Mouse (Mus musculus) right cerebral cortex, postnatal 10 days (tissue): ENCODE measurements around the gene Prkce.
A peak's percentile ranks its signal among the peaks of the same experiment; 100 is the strongest.

ENCODE experiments used
- DNase-seq, 2 experiments: peaks; one replicate each; pipeline ENCODE4 v3.0.0; 2021; ENCODE audit warnings: low spot score in 2 of 2

The Prkce gene

DNA sequence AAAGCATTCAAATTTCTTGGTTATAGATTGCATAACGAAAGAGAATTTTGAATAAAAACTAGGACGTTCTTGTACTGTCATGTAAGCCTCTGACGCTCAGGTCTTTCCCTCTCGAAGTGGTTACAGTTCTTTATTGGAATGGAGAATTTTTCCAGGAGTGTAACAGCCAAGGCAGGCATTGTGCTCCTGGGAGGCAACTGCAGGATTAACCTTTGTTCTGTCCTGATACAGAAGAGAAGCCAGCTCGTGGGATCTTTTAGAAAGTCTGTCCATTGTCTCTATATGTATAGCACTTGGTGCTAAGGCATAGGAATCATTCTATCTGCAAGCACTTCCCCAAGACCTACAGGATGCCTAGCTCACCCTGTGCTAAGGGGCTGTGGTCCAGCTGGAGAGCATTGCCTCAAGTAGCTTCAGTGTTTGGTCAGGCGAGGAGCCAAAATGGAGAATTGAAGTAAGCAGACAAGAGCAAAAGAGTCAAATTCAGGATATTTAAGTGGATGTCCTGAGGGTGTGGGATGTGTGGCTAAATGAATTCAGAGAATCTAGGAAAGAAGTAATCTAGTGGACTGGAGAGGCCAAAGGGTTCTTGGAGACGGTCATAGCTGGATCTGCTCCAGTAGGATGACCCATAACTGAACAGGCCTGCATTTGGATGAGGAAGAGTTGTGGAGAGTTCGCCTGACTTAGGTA, 240.5 kb downstream of the Prkce start:
- no peak for DNase-seq

- DNase-seq = no peak
These were observed 241.0 kb downstream of the Prkce start for GRCm38 (mm10) chr17:86408614-86409006.

GRCm38 (mm10) chr17:86409485-86409884, 241.9 kb downstream of the Prkce start:
- no peak for DNase-seq

- DNase-seq = no peak
These were observed 242.9 kb downstream of the Prkce start for GRCm38 (mm10) chr17:86410496-86410895.

- no peak for DNase-seq
These were observed 244.6 kb downstream of the Prkce start for GRCm38 (mm10) chr17:86412141-86412540.

DNA sequence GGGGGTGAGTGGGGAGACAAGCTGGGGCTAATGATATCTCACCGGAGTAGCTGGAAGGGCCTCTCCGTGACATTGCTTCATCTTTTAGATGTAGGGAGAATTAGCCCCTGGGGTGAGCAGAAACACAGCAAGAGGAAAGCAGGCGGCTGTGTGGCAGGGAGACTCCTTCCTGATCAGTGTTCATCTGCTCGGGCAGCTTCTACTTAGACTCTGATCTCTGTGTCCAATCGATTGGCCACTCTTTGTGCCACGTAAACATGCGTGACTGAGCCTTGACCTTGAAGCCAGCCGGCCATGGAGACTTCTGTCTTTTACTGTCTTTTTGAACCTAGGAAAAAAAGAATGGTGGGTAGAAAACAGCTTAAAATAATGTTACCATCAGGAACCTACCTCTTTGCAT, 247.0 kb downstream of the Prkce start:
- DNase-seq = no peak

DNA sequence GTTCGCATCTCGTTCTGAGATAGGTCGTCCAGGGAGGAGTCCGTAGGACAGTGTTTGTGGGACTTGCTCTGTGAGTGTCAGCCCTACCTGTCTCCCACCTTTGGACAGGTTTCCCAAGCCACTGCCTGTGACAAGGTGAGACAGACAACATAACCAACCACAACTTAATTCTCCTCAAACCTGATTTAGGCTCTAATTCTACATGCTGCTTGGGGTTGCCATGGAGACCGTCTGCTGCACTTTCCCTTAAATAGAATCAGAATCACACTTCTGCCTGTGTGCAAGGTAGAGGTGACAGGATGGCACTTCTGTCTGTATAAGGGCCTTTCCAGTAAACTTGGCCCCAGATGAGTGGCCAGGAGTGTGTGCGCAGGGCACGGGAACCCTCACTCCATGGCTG, 248.4 kb downstream of the Prkce start:
- DNase-seq = peak; percentile 75 to 91

- peak; percentile 60 to 71 for DNase-seq
These were observed 250.7 kb downstream of the Prkce start for GRCm38 (mm10) chr17:86418334-86418733.

DNA sequence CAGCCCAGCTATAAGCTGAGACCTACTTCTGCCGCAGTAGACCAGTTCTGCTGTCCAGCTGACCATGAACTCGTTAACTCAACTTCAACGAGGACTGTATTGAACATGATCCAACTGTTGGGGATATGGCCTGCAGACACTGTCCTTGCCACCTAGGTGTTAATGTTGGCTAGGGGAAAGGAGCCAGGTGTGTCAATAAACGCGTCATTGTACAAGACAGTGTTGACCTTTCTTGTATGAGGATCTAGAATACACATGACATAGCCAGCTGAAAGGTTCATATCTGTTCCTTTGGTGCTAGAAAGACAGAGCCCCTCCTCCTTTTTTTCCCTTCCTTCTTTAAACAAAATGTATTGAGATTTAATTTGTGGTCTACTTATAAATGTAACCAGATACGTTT, 251.6 kb downstream of the Prkce start:
- no peak for DNase-seq

- no peak for DNase-seq
These were observed 253.2 kb downstream of the Prkce start for GRCm38 (mm10) chr17:86420646-86421338.

DNA sequence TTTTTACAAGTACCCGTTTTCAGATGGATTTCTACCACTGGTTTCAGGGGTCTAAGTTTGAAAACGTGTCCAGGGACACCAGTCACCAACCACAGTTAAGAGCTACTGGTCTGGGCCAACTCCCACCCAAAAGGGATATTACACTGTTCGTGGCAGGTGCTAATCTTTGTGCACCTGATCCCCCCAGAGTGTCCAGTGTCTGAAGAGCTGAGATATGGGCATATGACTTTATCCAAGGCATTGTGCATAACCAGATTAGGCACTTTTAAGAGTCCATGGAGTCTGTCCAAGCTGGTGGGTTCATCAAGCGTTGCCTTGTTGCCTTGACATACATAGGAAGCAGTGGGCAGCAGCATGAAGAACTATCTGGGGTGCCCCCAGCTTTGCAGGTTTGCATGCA, 254.4 kb downstream of the Prkce start:
- no peak for DNase-seq

DNA sequence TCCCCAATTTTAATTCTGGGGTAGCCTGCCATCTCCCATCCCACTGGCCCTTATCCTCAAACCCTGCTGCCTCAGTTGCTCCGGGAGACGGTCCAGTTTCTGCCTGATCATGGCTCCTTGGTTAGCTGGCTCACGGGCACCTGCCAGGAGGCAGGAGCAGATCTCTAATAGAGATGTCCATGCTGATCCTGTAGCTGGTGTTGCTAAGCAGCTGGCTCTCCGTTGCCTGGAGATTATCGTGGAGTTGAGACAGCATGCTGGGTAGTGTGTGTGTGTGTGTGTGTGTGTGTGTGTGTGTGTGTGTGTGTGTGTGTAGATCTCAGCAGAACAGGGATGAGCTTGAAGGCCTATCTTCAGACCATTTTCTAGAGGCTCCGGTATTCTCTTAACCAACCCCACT, 262.3 kb downstream of the Prkce start:
- peak; percentile 54 to 77 for DNase-seq

DNA sequence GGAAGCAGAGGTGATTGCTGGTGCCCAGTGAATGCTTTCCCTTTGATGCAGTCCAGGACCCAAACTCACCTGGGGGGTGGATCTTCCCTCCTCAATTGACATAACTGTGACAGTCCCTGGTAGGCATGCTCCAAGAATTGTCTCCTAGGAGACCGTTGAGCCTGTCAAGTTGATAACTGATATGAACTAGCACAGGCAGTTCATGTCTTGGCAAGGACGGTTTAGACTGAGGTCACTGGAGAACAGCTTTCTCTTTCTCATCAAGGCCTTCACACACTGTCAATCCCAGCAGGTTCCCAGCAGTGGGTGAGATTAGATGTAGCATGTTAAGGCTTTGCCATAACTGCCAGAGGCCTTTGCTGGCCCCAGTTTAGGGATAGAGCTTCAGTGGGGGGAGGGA, 265.5 kb downstream of the Prkce start:
- DNase-seq = no peak

DNA sequence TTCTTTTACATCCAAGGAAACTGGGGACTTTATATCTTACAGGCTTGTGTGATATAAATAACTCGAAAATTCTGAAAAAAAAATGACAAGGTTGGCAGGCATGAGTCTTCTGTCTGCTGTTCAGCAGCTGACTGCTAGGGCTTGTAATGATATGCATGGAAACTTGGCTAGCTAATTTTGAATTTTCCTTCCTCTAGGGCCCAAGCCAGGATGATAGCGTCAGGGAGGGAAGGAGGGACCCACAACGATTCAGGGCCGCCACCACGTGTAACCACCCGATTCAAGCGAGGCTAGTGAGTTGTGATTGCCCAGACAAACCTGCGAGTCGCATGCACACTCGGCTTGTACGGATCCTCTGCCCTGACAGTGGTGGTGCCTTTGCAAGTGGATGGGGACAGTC, 266.2 kb downstream of the Prkce start:
- peak; percentile 52 to 76 for DNase-seq

DNA sequence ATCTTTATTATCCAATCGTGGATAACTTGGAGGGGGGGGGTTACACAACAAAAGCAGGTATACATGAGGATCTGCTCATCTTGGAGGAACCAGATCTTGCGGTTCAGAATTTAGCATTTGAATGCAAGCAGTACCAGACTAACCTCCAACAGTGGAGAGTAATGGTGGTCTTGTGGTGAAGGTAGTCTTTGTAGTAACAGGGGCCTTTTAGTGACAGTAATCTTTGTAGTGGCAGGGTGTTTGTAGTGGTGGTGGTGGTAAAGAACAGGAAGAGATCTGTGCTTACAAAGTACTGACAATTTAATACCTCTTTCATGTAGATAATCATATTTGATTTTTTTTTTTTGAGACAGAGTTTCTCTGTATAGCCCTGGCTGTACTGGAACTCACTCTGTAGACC, 267.2 kb downstream of the Prkce start:
- no peak for DNase-seq

DNA sequence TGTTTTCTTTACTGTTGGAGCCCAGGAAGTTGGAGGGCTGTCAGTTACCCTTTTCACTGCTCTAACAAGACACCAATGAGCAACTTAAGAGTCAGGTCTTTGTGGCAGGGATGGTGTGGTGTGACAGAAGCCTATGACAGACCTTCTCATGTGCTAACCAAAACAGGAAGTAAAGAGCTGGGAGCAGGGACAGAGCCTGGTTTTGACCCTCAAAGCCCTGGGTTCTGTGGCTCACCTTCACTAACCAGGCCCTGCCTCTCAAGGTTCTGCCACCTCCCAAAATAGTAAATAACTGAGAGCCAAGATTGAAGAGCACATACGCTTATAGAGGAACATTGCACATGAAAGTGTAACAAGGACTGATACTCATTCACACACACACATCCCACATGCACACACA, 268.0 kb downstream of the Prkce start:
- no peak for DNase-seq

GRCm38 (mm10) chr17:86435984-86436383, 268.4 kb downstream of the Prkce start:
- DNase-seq = no peak

DNA sequence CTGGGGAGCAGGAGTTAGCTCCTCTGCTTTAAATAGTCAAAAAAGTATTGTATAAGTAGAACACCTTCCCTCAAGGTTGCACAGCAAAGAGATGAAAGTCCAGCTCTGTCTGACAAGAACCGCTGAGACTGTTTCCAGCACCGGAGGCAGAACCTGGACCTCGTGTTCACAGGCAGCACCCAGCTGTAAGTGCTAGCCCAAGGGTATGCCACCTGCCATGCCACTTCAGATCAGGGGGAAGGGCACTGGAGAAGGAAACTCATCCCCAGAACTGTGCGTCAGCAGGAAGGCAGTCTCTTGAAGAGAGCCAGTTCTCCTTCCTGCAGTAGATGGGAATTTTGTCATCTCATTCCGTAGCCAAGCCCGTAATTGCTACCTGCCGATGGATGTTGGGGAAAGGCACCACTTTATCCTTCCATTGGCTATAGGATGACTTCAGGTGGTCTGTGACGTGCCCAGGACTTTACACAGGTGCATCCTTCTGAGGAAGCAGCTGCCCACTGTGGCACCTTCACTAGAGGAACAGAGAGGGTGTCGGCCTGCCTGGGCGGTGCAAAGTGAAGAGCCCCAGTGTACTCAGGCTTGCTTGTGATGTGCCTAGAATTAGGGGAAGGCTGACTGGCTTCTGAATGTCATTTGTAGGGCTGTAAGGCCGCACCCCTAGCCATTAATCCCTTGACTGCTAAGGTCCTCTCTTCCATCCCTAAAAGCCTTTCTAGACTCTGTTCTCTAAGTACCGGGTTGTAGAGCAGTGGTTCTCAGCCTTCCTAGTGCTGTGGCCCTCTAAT, 269.2 kb downstream of the Prkce start:
- no peak for DNase-seq

GRCm38 (mm10) chr17:86437516-86438277, 270.1 kb downstream of the Prkce start:
- peak; percentile 84 to 92 for DNase-seq

DNA sequence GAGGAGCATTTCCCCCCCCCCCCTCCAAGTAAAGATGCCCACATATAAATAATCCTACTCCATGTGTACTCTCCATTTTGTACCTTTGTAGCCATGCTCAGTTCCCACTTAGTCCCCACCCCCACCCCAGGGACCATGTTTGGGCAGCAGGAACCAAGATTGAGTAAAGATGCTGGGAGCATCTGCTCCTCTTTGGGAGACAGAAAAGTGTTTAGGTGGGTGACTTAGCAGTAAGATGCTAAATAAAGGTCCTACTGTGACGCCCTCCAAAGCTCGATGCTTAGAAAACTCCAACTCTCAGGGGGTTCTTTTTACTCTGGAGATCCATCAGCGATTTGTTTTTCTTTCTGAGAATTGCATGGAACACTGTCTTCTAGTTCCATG, 270.7 kb downstream of the Prkce start:
- no peak for DNase-seq

DNA sequence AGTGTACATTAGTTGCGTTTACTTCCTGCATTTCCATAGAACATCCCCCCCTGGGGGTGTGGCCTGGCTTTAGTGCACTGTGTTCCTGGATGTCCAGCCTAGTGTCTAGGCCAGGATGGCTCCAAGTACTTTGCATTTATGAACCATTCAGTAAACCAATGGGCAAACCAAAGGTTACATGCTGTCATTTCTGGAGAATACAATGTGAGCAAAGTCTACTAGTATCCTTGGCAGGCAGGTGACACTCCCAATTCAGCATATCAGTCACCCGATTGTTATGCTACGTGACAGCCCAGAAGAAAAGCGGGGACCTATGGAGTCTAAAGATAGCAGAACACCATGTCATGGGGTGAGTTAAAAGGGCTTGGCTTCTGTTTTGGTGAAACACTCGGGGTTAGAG, 271.2 kb downstream of the Prkce start:
- DNase-seq = no peak

DNA sequence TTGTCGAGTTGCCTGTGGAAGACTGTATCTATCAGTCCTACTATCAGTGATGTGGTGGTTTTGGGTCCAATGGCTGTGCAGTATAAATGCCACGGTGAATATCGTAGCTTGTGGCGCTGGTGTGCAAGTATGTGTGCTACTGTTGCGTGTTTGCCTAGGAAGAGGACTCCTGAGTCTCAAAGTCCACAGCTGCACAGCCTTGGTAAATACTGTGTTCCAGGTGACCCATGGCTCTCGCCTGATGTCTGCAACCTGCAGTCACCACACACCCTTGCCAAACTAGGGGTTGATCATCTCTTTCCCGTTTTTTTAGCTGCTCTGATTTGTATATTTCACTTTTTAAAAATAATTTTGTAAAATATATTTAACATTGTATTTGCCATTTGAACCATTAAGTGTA, 273.5 kb downstream of the Prkce start:
- no peak for DNase-seq
